Mouse (Mus musculus) liver, postnatal 0 days (tissue): ENCODE results near the gene A930002H24Rik.

ENCODE experiments used
- CTCF ChIP-seq: sonication (generic); IDR thresholded peaks from 2 replicates; pipeline ENCODE4 v1.5.1; 2016; ENCODE audit warnings: antibody characterized with exemption, low read depth
- EP300 ChIP-seq: IDR thresholded peaks from 2 replicates; pipeline ENCODE4 v1.6.1; 2016; ENCODE audit warnings: antibody characterized with exemption, low read depth, mild to moderate bottlenecking

DNA sequence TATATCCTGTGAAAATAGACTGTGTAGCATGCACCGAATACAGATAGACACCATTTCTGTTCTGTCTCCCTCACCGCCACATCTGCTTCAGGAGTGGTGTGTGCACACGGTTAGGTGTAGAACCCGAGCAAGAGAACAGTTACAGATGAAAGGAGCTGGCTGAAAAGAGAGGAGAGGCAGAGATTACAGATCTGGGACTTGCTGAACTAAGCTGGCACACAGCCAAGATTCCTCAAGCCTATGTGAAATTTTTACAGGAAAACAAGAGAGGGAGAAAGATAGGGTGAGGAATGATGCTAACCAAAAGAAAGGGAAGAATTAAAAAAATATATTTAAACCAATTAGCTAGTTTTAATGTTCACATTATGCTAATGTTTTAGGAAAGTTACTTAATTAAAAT lies 2.6 kb downstream of the A930002H24Rik start:
- TF ChIP-seq CTCF (no peak), EP300 (no peak)
